Mouse (Mus musculus) heart, postnatal 4 days (tissue): Measurements from ENCODE around the gene Flywch2. TPM values are rescaled to one million over a fixed set of nuclear protein-coding genes. Genes with fewer than 3 reads are reported as not detected.

Source experiments
- DNase-seq: peaks from one replicate; pipeline ENCODE4 v3.0.0; 2021
- total RNA-seq, 2 experiments: library from RNA; stranded (reverse); gene quantifications; 2 replicates each; pipeline ENCODE4 v1.2.3; 2021

The Flywch2 gene
- total RNA-seq, 2 experiments from 2014 or later: 1.2 to 2.2 TPM

DNA sequence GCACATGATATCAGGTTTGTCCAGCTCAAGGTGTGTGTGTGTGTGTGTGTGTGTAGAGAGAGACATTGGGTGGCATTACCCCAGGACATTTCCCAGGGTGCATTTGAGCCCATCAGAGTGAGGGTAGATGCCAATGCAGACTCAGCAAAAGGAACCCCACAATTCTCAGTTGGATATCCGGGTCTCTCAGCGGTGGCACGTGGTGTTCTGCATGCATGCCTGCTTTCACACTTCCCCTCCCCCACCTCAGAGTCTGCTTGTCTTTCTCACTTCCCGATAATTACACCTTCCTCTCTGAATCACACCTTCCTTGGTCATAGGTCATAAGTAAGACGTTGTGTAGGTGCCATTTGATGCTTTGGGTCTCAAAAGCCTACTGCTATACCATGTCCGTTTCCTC, 37.9 kb downstream of the Flywch2 start:
- DNase-seq: no peak

DNA sequence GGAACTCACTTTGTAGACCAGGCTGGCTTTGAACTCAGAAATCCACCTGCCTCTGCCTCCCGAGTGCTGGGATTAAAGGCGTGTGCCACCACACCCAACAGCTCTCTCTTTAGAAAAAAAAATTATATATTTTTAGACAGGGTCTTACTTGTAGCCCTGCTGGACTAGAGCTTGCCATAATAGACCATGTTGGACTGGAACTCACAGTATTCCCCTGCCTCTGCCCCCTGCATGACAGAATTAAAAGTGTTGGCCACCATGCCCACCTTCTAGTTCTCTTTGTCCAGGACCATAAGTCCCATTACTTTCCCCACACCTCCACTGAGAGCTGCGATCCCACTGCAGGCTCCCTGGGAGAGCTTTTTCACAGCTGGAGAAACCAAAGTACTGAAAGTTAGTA, 38.4 kb downstream of the Flywch2 start:
- DNase-seq: no peak

GRCm38 (mm10) chr17:23746767-23747166, 39.1 kb downstream of the Flywch2 start:
- no peak for DNase-seq

DNA sequence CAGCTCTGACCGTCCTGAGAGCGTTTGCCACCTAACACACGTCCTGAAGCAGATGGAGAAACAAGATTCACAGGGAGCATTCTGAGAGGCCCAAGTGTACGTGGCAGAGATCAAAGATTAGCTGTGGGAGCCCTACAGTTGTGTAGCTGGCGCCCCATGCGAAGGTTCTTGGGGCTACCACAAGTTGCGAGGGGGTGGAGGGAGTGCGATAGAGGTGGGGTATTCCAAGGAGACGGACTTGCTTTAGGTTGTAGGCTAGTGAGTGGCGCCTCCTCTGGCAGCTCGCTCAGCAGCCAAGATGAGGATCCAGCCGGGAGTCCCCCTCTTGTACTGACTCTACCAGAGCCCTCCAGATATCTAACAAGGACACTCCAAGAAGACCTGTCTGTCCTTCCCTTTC, 39.6 kb downstream of the Flywch2 start:
- DNase-seq: no peak

DNA sequence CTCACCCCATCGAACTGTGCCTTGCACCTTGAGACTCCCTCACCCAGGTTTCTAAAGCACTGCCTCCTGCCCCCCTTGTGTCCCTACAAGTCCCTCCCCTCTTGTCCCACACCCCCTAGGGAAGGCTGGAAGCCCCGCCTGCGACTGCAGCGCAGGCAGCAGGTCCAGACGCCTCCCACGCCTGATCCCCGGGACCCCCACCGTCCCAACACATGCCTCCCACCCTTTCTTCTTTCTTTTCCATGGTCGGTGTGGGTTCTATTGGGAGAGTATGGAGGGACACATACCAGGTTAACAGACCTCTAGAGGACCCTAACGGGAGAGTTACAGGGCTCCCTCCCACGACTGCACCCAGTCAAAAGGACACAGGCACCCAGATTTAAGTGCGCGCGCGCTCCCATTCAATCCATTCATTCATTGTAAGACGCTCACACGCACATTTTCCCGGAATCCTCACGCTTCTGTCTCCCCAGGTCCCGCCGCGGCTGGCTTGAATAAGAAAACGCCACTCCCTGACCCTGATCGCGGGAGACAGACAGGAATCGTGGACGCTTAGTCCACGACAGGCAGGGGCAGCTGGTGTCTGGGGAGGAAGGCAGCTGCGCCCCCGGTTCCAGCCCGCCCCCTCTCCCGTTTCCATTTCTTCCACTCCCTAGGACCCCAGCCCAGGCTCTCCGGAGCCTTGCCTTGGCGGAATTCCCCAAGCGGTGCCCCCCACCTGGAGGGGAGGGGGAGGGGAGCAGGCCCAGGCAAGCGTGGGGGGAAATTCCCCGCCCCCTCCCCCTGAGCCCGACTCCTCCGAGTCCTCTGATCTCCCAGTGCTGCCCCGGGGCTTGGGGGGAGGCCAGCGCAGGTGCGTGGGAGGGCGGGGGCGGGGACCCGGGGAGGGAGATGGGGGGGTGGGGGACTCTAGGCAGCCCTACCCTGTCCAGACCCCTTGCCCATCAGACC, 40.3 kb downstream of the Flywch2 start, which contains the start of gene Kremen2:
TSS of gene Kremen2 (minus strand) at position 533 of the 951 bp plus-strand sequence.
- no peak for DNase-seq

GRCm38 (mm10) chr17:23744651-23745050, 41.2 kb downstream of the Flywch2 start:
- no peak for DNase-seq

DNA sequence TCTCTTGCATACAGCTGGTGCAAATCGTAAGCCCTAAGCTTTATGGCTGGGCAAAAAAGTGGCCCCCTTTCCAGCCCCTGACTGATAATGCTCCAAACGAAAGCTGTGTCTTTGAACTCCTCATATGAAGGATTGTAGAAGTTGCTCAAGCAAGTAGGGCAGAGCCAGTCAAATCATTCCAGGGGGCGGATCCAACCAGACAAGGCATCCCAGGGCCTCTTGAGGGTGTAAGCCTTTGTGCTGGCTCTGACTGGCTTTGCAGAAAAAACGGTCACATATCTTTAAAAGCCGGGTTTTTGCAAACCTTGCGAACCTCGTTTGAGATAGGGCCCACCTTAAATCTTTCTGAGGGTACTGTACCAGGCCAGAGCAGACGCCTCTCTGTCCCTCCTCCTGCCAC, 41.8 kb downstream of the Flywch2 start:
- no peak for DNase-seq

GRCm38 (mm10) chr17:23742941-23743340, 42.9 kb downstream of the Flywch2 start:
- no peak for DNase-seq

DNA sequence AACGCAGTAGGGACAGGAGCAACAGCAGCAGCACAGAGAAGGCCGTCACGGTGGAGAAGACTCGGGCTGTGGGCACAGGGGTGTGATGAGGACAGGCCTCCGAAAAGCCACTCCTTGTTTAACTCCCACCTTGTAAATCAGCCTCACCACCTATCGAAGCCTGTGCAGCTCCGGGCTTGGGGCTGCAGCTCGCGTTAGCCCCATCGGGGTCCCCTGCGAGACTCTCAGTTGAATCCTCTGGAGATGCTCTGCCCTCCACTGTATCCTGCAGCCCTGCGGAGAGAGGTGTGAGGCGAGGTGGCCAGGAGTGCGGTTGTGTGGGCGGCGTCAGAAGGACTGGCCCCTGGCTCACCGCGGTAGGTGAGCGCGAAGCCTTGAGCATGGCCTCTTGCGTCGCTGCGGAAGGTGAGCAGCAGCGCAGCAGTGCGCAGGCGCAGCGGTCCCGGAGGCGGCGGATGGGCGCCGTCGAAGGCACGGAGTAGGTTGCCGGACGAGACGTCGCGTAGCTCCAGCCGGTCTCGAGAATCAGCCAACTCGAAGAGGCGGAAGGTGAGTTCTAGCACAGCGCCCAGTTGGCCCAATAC, 43.6 kb downstream of the Flywch2 start:
- DNase-seq: no peak

DNA sequence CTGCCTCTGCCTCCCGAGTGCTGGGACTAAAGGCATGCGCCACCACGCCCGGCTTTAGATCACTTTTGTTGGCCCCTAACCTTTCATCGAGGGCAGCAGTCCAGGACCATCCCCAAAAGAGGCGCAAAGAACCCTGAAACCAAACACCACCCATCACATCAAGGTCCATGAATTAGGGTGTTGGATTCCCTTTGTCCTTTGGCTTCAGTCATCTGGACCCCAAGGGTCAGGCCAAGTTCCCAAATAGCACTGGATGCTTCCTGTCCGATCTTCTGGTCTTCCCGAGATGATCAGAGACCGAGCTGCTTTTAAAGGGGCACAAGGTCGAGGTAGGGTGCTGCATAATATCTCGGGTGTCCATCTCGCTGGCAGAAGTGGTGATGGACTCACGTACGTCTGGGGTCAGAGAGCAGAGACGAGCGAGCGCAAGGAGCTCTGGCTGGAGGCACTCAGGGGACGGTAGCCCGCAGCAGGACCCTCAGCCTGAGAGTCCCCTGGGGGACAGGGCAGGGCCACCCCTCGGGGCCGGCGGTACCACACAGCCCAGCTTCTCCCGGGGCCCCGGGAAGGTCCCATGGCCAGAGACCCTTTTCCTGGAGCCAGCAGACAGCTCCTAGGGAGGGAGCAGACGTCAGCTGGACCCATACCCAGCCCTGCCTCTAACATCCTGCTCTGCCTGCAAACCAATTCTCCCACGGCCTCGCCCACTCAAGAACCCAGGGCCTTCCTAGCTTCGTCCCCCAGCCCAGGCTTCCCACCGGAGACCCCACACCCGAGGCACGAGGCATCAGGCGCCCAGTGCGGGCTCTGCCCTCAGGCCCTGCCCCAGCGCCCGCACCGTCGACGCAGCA, 44.3 kb downstream of the Flywch2 start:
- DNase-seq: no peak

DNA sequence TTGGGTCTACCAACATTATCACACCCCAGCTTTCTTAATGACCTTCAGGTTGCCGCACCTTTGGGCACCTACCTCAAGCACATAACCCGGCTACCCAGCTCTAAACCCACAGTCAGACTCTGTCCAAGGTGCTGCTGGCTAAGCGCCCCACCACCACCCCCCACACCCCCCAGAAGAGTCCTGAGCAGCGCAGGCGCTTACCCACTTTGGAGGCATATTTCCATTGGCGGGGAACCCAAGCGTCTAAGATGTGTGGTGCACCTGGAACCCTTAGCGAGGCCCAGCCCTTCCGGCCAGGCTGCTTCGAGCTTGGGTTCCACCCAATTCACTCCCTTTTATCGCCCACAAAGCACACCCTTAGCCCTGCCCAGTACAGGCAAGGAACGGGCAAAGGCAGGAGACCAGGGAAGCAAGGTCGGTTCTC, 45.3 kb downstream of the Flywch2 start, which contains the start of gene Paqr4:
TSS of gene Paqr4 (minus strand) at position 270 of the 424 bp plus-strand sequence.
- DNase-seq: no peak

- peak; percentile 93 for DNase-seq
These were observed 45.7 kb downstream of the Flywch2 start for GRCm38 (mm10) chr17:23740136-23740584.

DNA sequence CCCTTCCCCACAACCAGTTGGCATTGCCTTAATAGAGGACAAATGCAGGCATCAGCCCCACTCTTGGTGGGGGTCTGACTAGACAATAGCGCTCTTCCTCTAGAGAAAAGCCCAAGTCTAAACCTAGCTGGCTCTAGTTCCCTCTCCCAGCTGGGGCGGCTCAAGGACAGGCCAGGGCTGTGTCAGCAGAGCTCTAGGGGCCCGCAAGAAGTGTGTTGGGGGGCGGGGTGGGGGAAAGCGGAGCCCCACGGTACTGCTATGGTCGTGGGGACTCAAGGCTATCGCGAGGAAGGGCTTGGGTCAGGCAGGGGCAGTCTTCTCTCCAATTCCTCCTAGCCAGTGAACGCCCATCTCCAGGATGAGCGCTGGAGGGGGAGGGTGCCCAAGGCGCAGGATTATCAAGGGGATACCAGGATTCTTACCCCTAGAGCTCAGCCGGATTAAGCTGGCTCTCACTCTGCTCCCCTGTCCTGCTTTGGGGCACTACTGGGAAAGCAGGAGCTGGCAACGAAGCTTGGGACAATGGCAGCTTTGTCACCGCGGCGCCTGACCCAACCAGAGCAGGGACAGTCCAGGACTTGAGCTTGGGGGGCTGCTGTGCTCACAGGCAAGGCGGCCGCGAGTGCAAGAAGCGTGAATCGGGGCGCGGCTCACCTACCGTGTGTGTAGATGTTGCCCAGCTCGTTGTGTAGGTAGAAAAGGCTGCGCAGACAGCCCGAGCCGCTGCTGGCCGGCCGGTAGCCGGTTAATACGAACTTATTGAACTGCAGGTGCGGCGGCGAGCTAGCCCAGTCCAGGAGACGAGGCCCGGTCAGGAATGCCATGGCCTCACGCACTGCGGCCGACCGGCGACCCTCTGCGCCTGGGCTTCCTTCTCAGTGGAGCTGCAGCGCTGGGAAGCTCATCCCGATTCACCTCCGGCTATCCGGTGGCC, 46.4 kb downstream of the Flywch2 start:
- DNase-seq: no peak

DNA sequence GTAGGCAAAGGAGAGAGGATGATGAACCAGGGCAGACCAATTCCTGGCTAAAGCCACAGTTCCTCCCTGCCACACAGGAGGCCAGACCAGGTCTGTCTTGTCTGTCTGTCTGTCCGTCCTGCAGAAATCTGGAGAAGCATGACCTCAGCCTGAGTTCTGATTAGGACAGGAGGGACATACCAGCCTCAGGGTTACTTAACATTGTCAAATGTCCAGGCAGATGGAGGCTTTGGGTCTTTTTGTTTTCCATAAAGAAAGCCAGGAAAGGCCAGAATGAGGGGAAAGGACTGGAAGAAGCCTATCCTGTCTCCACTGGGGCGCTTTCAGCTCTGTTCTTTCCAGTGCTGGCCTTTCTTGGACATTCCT, 47.1 kb downstream of the Flywch2 start:
- no peak for DNase-seq

- no peak for DNase-seq
These were observed 48.1 kb downstream of the Flywch2 start for GRCm38 (mm10) chr17:23737493-23738445.

GRCm38 (mm10) chr17:23734341-23734740, 51.5 kb downstream of the Flywch2 start:
- no peak for DNase-seq

- no peak for DNase-seq
These were observed 55.4 kb downstream of the Flywch2 start for GRCm38 (mm10) chr17:23730441-23730840.
